8 mouse cellular contexts compared by ENCODE assay signal in the genomic region with DNA sequence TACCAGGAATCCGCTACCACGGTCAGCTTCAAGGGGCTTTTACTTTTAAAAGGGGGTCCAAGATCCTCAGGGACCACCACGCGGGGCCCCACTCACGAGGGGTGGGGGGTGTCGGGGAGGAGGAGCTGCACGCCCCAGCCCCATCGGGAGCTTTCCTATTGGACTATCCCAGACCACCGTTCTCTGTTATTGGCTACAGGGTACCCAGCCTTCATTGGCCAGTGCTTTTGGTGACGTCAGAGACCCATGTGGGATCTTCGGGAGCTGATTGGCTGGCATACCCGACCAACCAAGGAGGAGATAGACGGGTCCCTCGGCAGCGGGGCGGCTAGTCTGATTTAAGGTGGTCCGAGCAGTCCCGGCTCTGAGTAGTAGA. TPM values are rescaled to one million over a fixed set of nuclear protein-coding genes. Genes with fewer than 3 reads are reported as not detected.
DNase-seq lines count a peak whose midpoint lies in the region; ATAC-seq and TF ChIP-seq lines count a peak whose summit lies in the region.

No protein-coding gene starts in this region.

- H3K27me3 ChIP-seq in hindbrain, embryonic 10.5 days (ENCODE audit: insufficient read depth, poor library complexity, severe bottlenecking) = peaks cover 87% of the 10 kb centered on the region
- H3K27me3 ChIP-seq in lung, postnatal 0 days (replicated peaks; ENCODE audit: insufficient read depth, low read length) = no peaks in the 10 kb centered on the region; the same call in 1 of the 2 replicates

- peaks cover 82% of the 10 kb centered on the region for H3K4me1 ChIP-seq in hindbrain, embryonic 10.5 days (replicated peaks)
- H3K4me1 ChIP-seq in lung, postnatal 0 days (ENCODE audit: insufficient read depth, low read depth, low read length) = peaks cover 32% of the 10 kb centered on the region

- no peaks in the 10 kb centered on the region for H3K9me3 ChIP-seq in hindbrain, embryonic 10.5 days
- no peaks in the 10 kb centered on the region for H3K9me3 ChIP-seq in lung, postnatal 0 days (ENCODE audit: low read length)

- peak; percentile 9; the same call in 1 of the 2 replicates for TF ChIP-seq EP300 in lung, postnatal 0 days (IDR thresholded peaks at IDR 0.05)

- TF ChIP-seq CTCF in lung, postnatal 0 days (IDR thresholded peaks at IDR 0.05) = no peak

- no peaks in the 10 kb centered on the region for H3K36me3 ChIP-seq in hindbrain, embryonic 10.5 days
- no peaks in the 10 kb centered on the region for H3K36me3 ChIP-seq in lung, postnatal 0 days (ENCODE audit: insufficient read depth, low read length)

- peak; percentile 87 for ATAC-seq in frontal cortex, adult (ENCODE audit: low TSS enrichment)
- peak; percentile 94 for ATAC-seq in lung, postnatal 0 days

- H3K9ac ChIP-seq in lung, postnatal 0 days (replicated peaks; ENCODE audit: low read depth) = no peak overlapping the region

- peak; percentile 98 for DNase-seq in MN1 (ENCODE audit: low spot score)
- DNase-seq in cerebellum, adult 9-10 months = peak; percentile 100
- DNase-seq in hindbrain, embryonic 10.5 days (ENCODE audit: low spot score) = peak; percentile 98
- peak; percentile 100 for DNase-seq in layer of hippocampus, adult 9-11 months
- peak; percentile 99 for DNase-seq in lung, postnatal 0 days (ENCODE audit: low spot score)
- DNase-seq in ovary, postnatal 14 days (ENCODE audit: low spot score) = peak; percentile 99
- peak; percentile 98 for DNase-seq in thymus, postnatal 14 days

- H3K4me2 ChIP-seq in lung, postnatal 0 days (replicated peaks; ENCODE audit: low read depth, low read length) = peak overlapping the region; percentile 72

- peak overlapping the region; percentile 52 for H3K4me3 ChIP-seq in hindbrain, embryonic 10.5 days
- peak overlapping the region; percentile 47 for H3K4me3 ChIP-seq in lung, postnatal 0 days (ENCODE audit: low read depth, low read length)

- H3K27ac ChIP-seq in hindbrain, embryonic 10.5 days = peak overlapping the region; percentile 79
- peak overlapping the region; percentile 75 for H3K27ac ChIP-seq in lung, postnatal 0 days (ENCODE audit: low read length)

- WGBS in hindbrain, embryonic 10.5 days = 1% methylated on average over 18 of the region's 18 CpGs
- WGBS in lung, postnatal 0 days = 1% methylated on average over 18 of the region's 18 CpGs

RNA-seq across cellular contexts. Expression of gene Tle2, which starts 2.9 kb away (rescaled TPM):
- 8.6 and 15.7 TPM in 2 replicates for polyA plus RNA-seq in hindbrain, embryonic 10.5 days (2016; fragmentation: Nextera tagmentation; extraction: Ambion mirVana)
- 29.9 and 37.0 TPM in 2 replicates for polyA plus RNA-seq in lung, postnatal 0 days (2015; fragmentation: Nextera tagmentation; extraction: Ambion mirVana)

RNA-seq across cellular contexts. Expression of gene Aes, which starts 12.2 kb away (rescaled TPM):
- polyA plus RNA-seq in hindbrain, embryonic 10.5 days (2016; fragmentation: Nextera tagmentation; extraction: Ambion mirVana) = 297 and 430 TPM in 2 replicates
- 467 and 473 TPM in 2 replicates for polyA plus RNA-seq in lung, postnatal 0 days (2015; fragmentation: Nextera tagmentation; extraction: Ambion mirVana)

RNA-seq across cellular contexts. Expression of gene Gna11, which starts 26.5 kb away (rescaled TPM):
- polyA plus RNA-seq in hindbrain, embryonic 10.5 days (2016; fragmentation: Nextera tagmentation; extraction: Ambion mirVana) = 71.2 and 76.9 TPM in 2 replicates
- polyA plus RNA-seq in lung, postnatal 0 days (2015; fragmentation: Nextera tagmentation; extraction: Ambion mirVana) = 62.5 and 63.2 TPM in 2 replicates

RNA-seq across cellular contexts. Expression of gene Tle6, which starts 29.4 kb away (rescaled TPM):
- 6.9 and 7.1 TPM in 2 replicates for polyA plus RNA-seq in hindbrain, embryonic 10.5 days (2016; fragmentation: Nextera tagmentation; extraction: Ambion mirVana)
- 12.8 and 18.5 TPM in 2 replicates for polyA plus RNA-seq in lung, postnatal 0 days (2015; fragmentation: Nextera tagmentation; extraction: Ambion mirVana)

RNA-seq across cellular contexts. Expression of gene BC025920, which starts 34.6 kb away (rescaled TPM):
- polyA plus RNA-seq in hindbrain, embryonic 10.5 days (2016; fragmentation: Nextera tagmentation; extraction: Ambion mirVana) = 1.3 and 2.1 TPM in 2 replicates
- 0.07 and 0.29 TPM in 2 replicates for polyA plus RNA-seq in lung, postnatal 0 days (2015; fragmentation: Nextera tagmentation; extraction: Ambion mirVana)

Comparison
In these comparisons a context has a peak if more than half of its experiments do, and no peak if none do; other contexts are left out.
1. Peak in every context shown above with its lines: DNase-seq, ATAC-seq, H3K4me3 ChIP-seq and H3K27ac ChIP-seq.